Mouse (Mus musculus): ENCODE measurements around the gene Fli1. TPM values are rescaled to one million over a fixed set of nuclear protein-coding genes. Genes with fewer than 3 reads are reported as not detected.
A peak's percentile ranks its signal among the peaks of the same experiment; 100 is the strongest.

Gene Fli1
- polyA plus RNA-seq, 1 experiment, result 124 TPM

GRCm38 (mm10) chr9:32541223-32541901, 1.3 kb downstream of the Fli1 start:
- TF ChIP-seq CTCF (IDR thresholded peaks at IDR 0.05; ENCODE audit: low read depth, low read length), result no peak
- 0 out of 2 replicates have a peak, but pooled peaks have one; percentile 50 for TF ChIP-seq POLR2A (IDR thresholded peaks at IDR 0.05; ENCODE audit: borderline replicate concordance, low read depth, low read length)
- H3K4me3 ChIP-seq (ENCODE audit: insufficient read depth, low read length), result peak overlapping the region; percentile 100
- H3K4me1 ChIP-seq (ENCODE audit: control insufficient read depth, insufficient read depth, low read length), result peaks cover 23% of the 10 kb centered on the region
- H3K27ac ChIP-seq (ENCODE audit: insufficient read depth, low read depth, low read length), result peak overlapping the region; percentile 99

GRCm38 (mm10) chr9:32540406-32541222, 2.0 kb downstream of the Fli1 start:
- peak overlapping the region; percentile 99 for H3K27ac ChIP-seq (ENCODE audit: insufficient read depth, low read depth, low read length)
- no peak for TF ChIP-seq CTCF (IDR thresholded peaks at IDR 0.05; ENCODE audit: low read depth, low read length)
- TF ChIP-seq POLR2A (IDR thresholded peaks at IDR 0.05; ENCODE audit: borderline replicate concordance, low read depth, low read length), result no peak
- peak overlapping the region; percentile 100 for H3K4me3 ChIP-seq (ENCODE audit: insufficient read depth, low read length)
- peaks cover 27% of the 10 kb centered on the region for H3K4me1 ChIP-seq (ENCODE audit: control insufficient read depth, insufficient read depth, low read length)

GRCm38 (mm10) chr9:32540061-32540405, 2.6 kb downstream of the Fli1 start:
- TF ChIP-seq POLR2A (IDR thresholded peaks at IDR 0.05; ENCODE audit: borderline replicate concordance, low read depth, low read length), result no peak
- no peak for TF ChIP-seq CTCF (IDR thresholded peaks at IDR 0.05; ENCODE audit: low read depth, low read length)
- H3K27ac ChIP-seq (ENCODE audit: insufficient read depth, low read depth, low read length), result peak overlapping the region; percentile 99
- H3K4me1 ChIP-seq (ENCODE audit: control insufficient read depth, insufficient read depth, low read length), result peaks cover 32% of the 10 kb centered on the region
- H3K4me3 ChIP-seq (ENCODE audit: insufficient read depth, low read length), result peak overlapping the region; percentile 100

- peaks cover 33% of the 10 kb centered on the region for H3K4me1 ChIP-seq (ENCODE audit: control insufficient read depth, insufficient read depth, low read length)
- TF ChIP-seq CTCF (IDR thresholded peaks at IDR 0.05; ENCODE audit: low read depth, low read length) (no peak), POLR2A (IDR thresholded peaks at IDR 0.05; ENCODE audit: borderline replicate concordance, low read depth, low read length) (no peak)
- H3K27ac ChIP-seq (ENCODE audit: insufficient read depth, low read depth, low read length), result peak overlapping the region; percentile 90
- H3K4me3 ChIP-seq (ENCODE audit: insufficient read depth, low read length), result peak overlapping the region; percentile 100
Observed at GRCm38 (mm10) chr9:32539321-32539761, 3.3 kb downstream of the Fli1 start.

GRCm38 (mm10) chr9:32538124-32538523, 4.5 kb downstream of the Fli1 start:
- no peak overlapping the region for H3K27ac ChIP-seq (ENCODE audit: insufficient read depth, low read depth, low read length)
- H3K4me3 ChIP-seq (ENCODE audit: insufficient read depth, low read length), result no peak overlapping the region
- peaks cover 39% of the 10 kb centered on the region for H3K4me1 ChIP-seq (ENCODE audit: control insufficient read depth, insufficient read depth, low read length)
- no peak for TF ChIP-seq CTCF (IDR thresholded peaks at IDR 0.05; ENCODE audit: low read depth, low read length)
- TF ChIP-seq POLR2A (IDR thresholded peaks at IDR 0.05; ENCODE audit: borderline replicate concordance, low read depth, low read length), result no peak

GRCm38 (mm10) chr9:32537706-32538105, 5.0 kb downstream of the Fli1 start:
- Histone ChIP-seq H3K4me3 (ENCODE audit: insufficient read depth, low read length) (no peak overlapping the region), H3K4me1 (ENCODE audit: control insufficient read depth, insufficient read depth, low read length) (peaks cover 40% of the 10 kb centered on the region), H3K27ac (ENCODE audit: insufficient read depth, low read depth, low read length) (no peak overlapping the region)
- no peak for TF ChIP-seq POLR2A (IDR thresholded peaks at IDR 0.05; ENCODE audit: borderline replicate concordance, low read depth, low read length)
- TF ChIP-seq CTCF (IDR thresholded peaks at IDR 0.05; ENCODE audit: low read depth, low read length), result no peak

GRCm38 (mm10) chr9:32535201-32535955, 7.3 kb downstream of the Fli1 start:
- Histone ChIP-seq H3K4me3 (ENCODE audit: insufficient read depth, low read length) (no peak overlapping the region), H3K27ac (ENCODE audit: insufficient read depth, low read depth, low read length) (no peak overlapping the region), H3K4me1 (ENCODE audit: control insufficient read depth, insufficient read depth, low read length) (peaks cover 51% of the 10 kb centered on the region)
- TF ChIP-seq CTCF (IDR thresholded peaks at IDR 0.05; ENCODE audit: low read depth, low read length), result no peak
- no peak for TF ChIP-seq POLR2A (IDR thresholded peaks at IDR 0.05; ENCODE audit: borderline replicate concordance, low read depth, low read length)

GRCm38 (mm10) chr9:32534025-32534615, 8.5 kb downstream of the Fli1 start:
- Histone ChIP-seq H3K27ac (ENCODE audit: insufficient read depth, low read depth, low read length) (no peak overlapping the region), H3K4me3 (ENCODE audit: insufficient read depth, low read length) (no peak overlapping the region), H3K4me1 (ENCODE audit: control insufficient read depth, insufficient read depth, low read length) (peaks cover 64% of the 10 kb centered on the region)
- TF ChIP-seq CTCF (IDR thresholded peaks at IDR 0.05; ENCODE audit: low read depth, low read length), result no peak
- no peak for TF ChIP-seq POLR2A (IDR thresholded peaks at IDR 0.05; ENCODE audit: borderline replicate concordance, low read depth, low read length)

- Histone ChIP-seq H3K27ac (ENCODE audit: insufficient read depth, low read depth, low read length) (peak overlapping the region; percentile 1; the same call in 1 of the 2 replicates), H3K4me3 (ENCODE audit: insufficient read depth, low read length) (no peak overlapping the region), H3K4me1 (ENCODE audit: control insufficient read depth, insufficient read depth, low read length) (peaks cover 52% of the 10 kb centered on the region)
- TF ChIP-seq CTCF (IDR thresholded peaks at IDR 0.05; ENCODE audit: low read depth, low read length) (no peak), POLR2A (IDR thresholded peaks at IDR 0.05; ENCODE audit: borderline replicate concordance, low read depth, low read length) (no peak)
Observed at GRCm38 (mm10) chr9:32531588-32531987, 11.1 kb downstream of the Fli1 start.
